Mouse (Mus musculus) midbrain, postnatal 0 days (tissue): ENCODE data around the gene Glis3. TPM values are rescaled to one million over a fixed set of nuclear protein-coding genes. Genes with fewer than 3 reads are reported as not detected.

Experiments used
- ATAC-seq: fragments of 200-750 bp; cut with Nextera tagmentation; 2 replicates; pipeline ENCODE4 v1.8.0; 2017; ENCODE audit warnings: moderate number of reproducible peaks, mild to moderate bottlenecking, moderate TSS enrichment, moderate library complexity; ENCODE audit not compliant: low FRiP score
- DNase-seq: peaks from one replicate; pipeline ENCODE4 v3.0.0-alpha.2; 2015; ENCODE audit warnings: low spot score
- H3K27ac ChIP-seq: fragments of 300-500 bp; sonication (generic); 2 replicates; pipeline ENCODE4 v1.5.1; 2014; ENCODE audit warnings: low read depth, mild to moderate bottlenecking, low read length, mixed read lengths
- H3K27me3 ChIP-seq: fragments of 300-500 bp; sonication (generic); 2 replicates; pipeline ENCODE4 v1.6.1; 2014; ENCODE audit warnings: low read length, control low read depth, mixed read lengths; ENCODE audit not compliant: insufficient read depth
- H3K36me3 ChIP-seq: fragments of 300-500 bp; sonication (generic); 2 replicates; pipeline ENCODE4 v1.6.1; 2014; ENCODE audit warnings: low read length, control low read depth, mixed read lengths; ENCODE audit not compliant: insufficient read depth
- H3K4me1 ChIP-seq: fragments of 300-500 bp; sonication (generic); 2 replicates; pipeline ENCODE4 v1.6.1; 2014; ENCODE audit warnings: mild to moderate bottlenecking, control low read depth, antibody characterized with exemption, low read length, mixed read lengths; ENCODE audit not compliant: insufficient read depth
- H3K4me2 ChIP-seq: fragments of 300-500 bp; sonication (generic); 2 replicates; pipeline ENCODE4 v1.6.1; 2014; ENCODE audit warnings: low read depth, mild to moderate bottlenecking, low read length, mixed read lengths; ENCODE audit not compliant: poor library complexity, severe bottlenecking
- H3K4me3 ChIP-seq: fragments of 300-500 bp; sonication (generic); 2 replicates; pipeline ENCODE4 v1.5.1; 2014; ENCODE audit warnings: low read depth, mild to moderate bottlenecking, low read length, moderate library complexity
- H3K9ac ChIP-seq: fragments of 300-500 bp; sonication (generic); replicated peaks from 2 replicates; pipeline ENCODE4 v1.6.1; 2014; ENCODE audit warnings: mild to moderate bottlenecking, low read length, moderate library complexity, mixed read lengths; ENCODE audit not compliant: poor library complexity, severe bottlenecking
- H3K9me3 ChIP-seq: fragments of 300-500 bp; sonication (generic); 2 replicates; pipeline ENCODE4 v1.6.1; 2016; ENCODE audit warnings: low read length, control low read depth
- CTCF ChIP-seq: IDR thresholded peaks from 2 replicates; pipeline ENCODE4 v1.5.1; 2016; ENCODE audit warnings: antibody characterized with exemption, mild to moderate bottlenecking
- WGBS: fragments of 180-500 bp; shearing (Covaris S2); extraction: QIAGEN DNeasy Blood & Tissue Kit; methylation state at CpG from one replicate; pipeline ENCODE4 v1.1.7; 2014; 5-methylcytosine and 5-hydroxymethylcytosine counted together
- polyA plus RNA-seq: library from polyadenylated mRNA; unstranded; fragments of >200 nt; fragmentation: Nextera tagmentation; extraction: Ambion mirVana; gene quantifications from 2 replicates; pipeline ENCODE4 v1.2.1, GENCODE M21; 2015
- total RNA-seq: library from RNA; depleted of rRNA; stranded (reverse); fragments of >200 nt; gene quantifications from 2 replicates; pipeline ENCODE4 v1.2.3, GENCODE M21; 2014

The Glis3 gene
- total and polyA plus RNA-seq, 2 experiments from 2014 or later = 1.2 to 27.1 TPM

DNA sequence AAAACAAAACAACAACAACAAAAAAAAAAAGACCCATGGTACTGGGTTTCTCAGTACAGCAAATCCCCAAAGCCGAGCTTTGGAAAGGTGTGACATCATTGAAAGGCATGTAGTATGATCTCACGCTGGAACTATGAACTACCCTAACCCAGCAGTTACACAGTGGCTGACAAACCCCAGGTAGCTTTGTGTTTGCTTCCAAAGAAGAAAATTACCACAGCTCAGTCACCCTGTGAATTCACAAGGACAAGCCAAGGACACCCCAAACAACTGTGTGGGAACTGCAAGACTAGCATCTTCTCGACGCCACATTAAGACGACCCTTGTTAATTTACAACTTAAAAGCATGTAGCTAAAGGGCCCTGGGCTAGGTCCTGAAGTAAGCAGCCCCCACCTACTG lies 30.4 kb downstream of the Glis3 start:
- Histone ChIP-seq H3K4me2 (no peak overlapping the region), H3K4me3 (no peak overlapping the region), H3K9me3 (no peaks in the 10 kb centered on the region), H3K4me1 (no peaks in the 10 kb centered on the region), H3K27ac (no peak overlapping the region), H3K27me3 (no peaks in the 10 kb centered on the region), H3K36me3 (no peaks in the 10 kb centered on the region), H3K9ac (no peak overlapping the region)
- TF ChIP-seq CTCF = no peak
- ATAC-seq = no peak
- DNase-seq = no peak
- 74% methylated on average over 5 of the region's 5 CpGs for WGBS

DNA sequence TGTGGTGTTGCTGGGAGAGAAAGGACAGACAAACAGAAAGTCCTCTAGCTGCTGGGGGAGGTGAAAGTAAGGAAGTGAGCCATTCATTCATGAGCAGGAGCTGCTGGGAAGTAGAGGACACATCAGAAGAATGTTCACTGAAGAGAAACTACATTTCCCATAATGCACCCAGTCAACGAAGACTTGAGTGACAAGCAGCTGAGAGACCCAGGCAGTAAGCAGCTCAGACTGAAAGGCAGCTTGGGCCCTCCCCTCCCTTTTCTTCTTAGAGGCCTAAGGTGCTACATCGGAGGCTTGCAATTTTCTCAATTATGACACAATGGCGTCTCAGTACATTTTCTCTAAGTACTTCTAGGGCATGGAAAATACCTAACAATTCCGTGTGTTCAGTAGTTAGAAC lies 31.0 kb downstream of the Glis3 start:
- Histone ChIP-seq H3K9ac (no peak overlapping the region), H3K27ac (no peak overlapping the region), H3K9me3 (no peaks in the 10 kb centered on the region), H3K36me3 (no peaks in the 10 kb centered on the region), H3K4me2 (no peak overlapping the region), H3K4me1 (no peaks in the 10 kb centered on the region), H3K27me3 (no peaks in the 10 kb centered on the region), H3K4me3 (no peak overlapping the region)
- no peak for ATAC-seq
- no peak for DNase-seq
- 52% methylated on average over 4 of the region's 4 CpGs for WGBS
- no peak for TF ChIP-seq CTCF

DNA sequence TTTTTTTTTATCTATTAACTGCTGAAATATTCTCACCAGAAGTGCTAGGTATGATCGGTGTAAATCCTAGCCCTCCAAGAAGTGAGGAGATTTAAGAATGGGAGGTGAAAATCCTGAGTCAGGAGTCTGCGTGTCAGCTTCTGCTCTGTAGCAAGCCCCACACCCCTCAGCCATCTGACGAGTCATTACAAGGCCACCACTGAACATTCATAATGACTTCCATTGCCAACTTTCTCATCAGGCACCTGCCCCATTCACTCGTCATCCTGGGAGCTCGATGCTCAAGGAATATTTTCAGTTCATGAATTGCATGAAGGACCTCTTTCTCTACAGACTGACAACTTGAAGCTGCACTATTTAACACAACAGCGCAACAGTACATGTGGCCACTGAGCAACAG lies 32.5 kb downstream of the Glis3 start:
- Histone ChIP-seq H3K9me3 (no peaks in the 10 kb centered on the region), H3K4me1 (no peaks in the 10 kb centered on the region), H3K36me3 (no peaks in the 10 kb centered on the region), H3K4me3 (no peak overlapping the region), H3K4me2 (no peak overlapping the region), H3K9ac (no peak overlapping the region), H3K27ac (no peak overlapping the region), H3K27me3 (no peaks in the 10 kb centered on the region)
- 81% methylated on average over 6 of the region's 6 CpGs for WGBS
- TF ChIP-seq CTCF = no peak
- ATAC-seq (no peak), DNase-seq (no peak)

DNA sequence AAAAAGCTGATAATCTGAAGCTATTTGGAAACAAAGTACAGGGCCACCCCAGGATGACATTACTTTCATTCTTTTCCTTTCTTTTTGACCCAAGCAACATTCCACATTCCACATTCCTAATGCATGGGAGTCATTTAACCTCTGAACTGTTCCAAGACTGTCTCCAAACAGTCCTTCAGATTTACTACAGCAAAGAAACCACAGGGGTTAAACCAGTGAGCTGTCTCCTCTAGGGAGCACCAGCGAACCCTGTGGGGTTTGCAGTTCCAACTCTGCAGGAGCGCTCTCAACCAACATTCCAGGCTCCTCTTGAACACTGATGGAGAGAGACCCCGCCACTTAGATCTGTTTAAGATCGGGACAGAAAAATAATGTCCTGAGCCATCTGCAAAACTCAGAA lies 33.6 kb downstream of the Glis3 start:
- H3K4me3 ChIP-seq = no peak overlapping the region
- no peaks in the 10 kb centered on the region for H3K36me3 ChIP-seq
- no peak overlapping the region for H3K4me2 ChIP-seq
- no peaks in the 10 kb centered on the region for H3K4me1 ChIP-seq
- no peak overlapping the region for H3K9ac ChIP-seq
- H3K27me3 ChIP-seq = no peaks in the 10 kb centered on the region
- no peak overlapping the region for H3K27ac ChIP-seq
- DNase-seq = no peak
- H3K9me3 ChIP-seq = no peaks in the 10 kb centered on the region
- WGBS = 67% methylated on average over 4 of the region's 4 CpGs
- TF ChIP-seq CTCF = no peak
- no peak for ATAC-seq

DNA sequence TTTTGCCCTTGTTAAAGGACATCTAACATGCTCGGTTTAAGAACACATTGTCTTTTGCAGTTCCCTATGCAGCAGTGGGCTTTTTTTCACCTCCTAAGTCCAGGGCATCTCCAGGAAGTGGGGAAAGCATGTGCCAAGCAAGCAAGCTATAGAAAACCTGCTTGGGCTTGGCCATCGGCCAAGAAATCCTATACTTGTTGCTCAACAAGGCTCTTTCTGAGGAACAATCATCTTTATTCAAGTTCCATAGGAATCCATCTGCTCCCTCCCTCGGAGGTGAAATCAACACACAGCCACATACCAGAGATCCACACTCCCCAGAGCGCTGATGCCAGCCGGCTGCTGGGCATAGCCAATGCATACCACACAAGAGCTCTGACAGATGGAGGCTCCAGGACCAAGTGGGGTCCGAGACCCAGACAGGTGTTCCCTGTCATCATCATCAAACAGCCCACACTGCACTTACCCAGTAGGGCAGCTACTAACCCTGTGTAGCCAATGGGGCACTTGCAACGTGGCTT lies 39.0 kb downstream of the Glis3 start:
- ATAC-seq = no peak
- TF ChIP-seq CTCF = no peak
- DNase-seq = peak; percentile 47
- Histone ChIP-seq H3K27me3 (no peaks in the 10 kb centered on the region), H3K4me3 (no peak overlapping the region), H3K36me3 (no peaks in the 10 kb centered on the region), H3K9me3 (no peaks in the 10 kb centered on the region), H3K27ac (no peak overlapping the region), H3K9ac (no peak overlapping the region), H3K4me2 (no peak overlapping the region), H3K4me1 (peaks cover 3% of the 10 kb centered on the region; the same call in 1 of the 2 replicates)
- WGBS = 57% methylated on average over 7 of the region's 7 CpGs

DNA sequence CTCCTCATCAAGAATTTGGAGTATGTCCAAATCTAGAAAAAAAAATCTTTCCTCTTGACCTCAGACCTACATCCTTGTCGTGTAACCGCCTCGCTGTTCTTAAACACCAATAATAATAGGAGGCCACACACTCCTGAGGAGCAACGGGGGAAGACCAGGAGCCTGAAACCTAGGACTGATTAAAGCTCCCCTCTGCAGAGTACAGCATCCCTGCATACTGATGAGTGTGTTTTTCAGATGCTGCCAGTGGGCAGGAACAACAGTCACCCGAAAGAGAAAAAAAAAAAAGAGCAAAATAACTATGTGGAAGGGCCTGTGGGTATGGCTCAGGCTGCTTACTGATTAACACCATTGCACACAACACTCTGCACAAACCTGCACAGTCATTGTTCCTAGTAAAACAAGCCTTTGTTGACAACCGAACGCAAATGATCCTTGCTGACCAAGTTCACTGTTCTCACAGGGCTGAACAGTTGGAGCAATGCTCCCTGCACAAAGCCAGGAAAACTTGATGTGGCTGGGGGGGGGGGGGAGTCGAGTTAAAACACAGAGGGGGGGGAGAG lies 43.8 kb downstream of the Glis3 start:
- ATAC-seq (no peak), DNase-seq (peak; percentile 16)
- WGBS = 24% methylated on average over 7 of the region's 8 CpGs

More for the DNA sequence above, 43.8 kb downstream of the Glis3 start:
- H3K4me1 ChIP-seq = peaks cover 4% of the 10 kb centered on the region; the same call in 1 of the 2 replicates
- H3K9me3 ChIP-seq = no peaks in the 10 kb centered on the region
- H3K4me3 ChIP-seq = no peak overlapping the region
- H3K27ac ChIP-seq = no peak overlapping the region
- no peak overlapping the region for H3K4me2 ChIP-seq
- no peaks in the 10 kb centered on the region for H3K27me3 ChIP-seq
- no peak overlapping the region for H3K9ac ChIP-seq
- no peak for TF ChIP-seq CTCF
- no peaks in the 10 kb centered on the region for H3K36me3 ChIP-seq
